Mouse (Mus musculus) heart, embryonic 11.5 days (tissue): ENCODE data around the gene Gm43552. TPM values are rescaled to one million over a fixed set of nuclear protein-coding genes. Genes with fewer than 3 reads are reported as not detected.

Experiments used
- ATAC-seq: fragments of 200-750 bp; cut with Nextera tagmentation; replicated peaks from 2 replicates; pipeline ENCODE4 v1.8.0; 2017; ENCODE audit warnings: moderate library complexity; ENCODE audit not compliant: insufficient number of reproducible peaks, low FRiP score, low TSS enrichment
- H3K27ac ChIP-seq: fragments of 300-500 bp; sonication (generic); 2 replicates; pipeline ENCODE4 v1.5.1; 2014; ENCODE audit warnings: mild to moderate bottlenecking, low read depth, low read length
- H3K27me3 ChIP-seq: fragments of 300-500 bp; sonication (generic); 2 replicates; pipeline ENCODE4 v1.6.1; 2014; ENCODE audit warnings: mild to moderate bottlenecking, low read length, mixed read lengths; ENCODE audit not compliant: control insufficient read depth, insufficient read depth
- H3K36me3 ChIP-seq: fragments of 300-500 bp; sonication (generic); 2 replicates; pipeline ENCODE4 v1.6.1; 2014; ENCODE audit warnings: mild to moderate bottlenecking, low read length, moderate library complexity, mixed read lengths; ENCODE audit not compliant: control insufficient read depth, insufficient read depth
- H3K4me1 ChIP-seq: fragments of 300-500 bp; sonication (generic); 2 replicates; pipeline ENCODE4 v1.6.1; 2014; ENCODE audit warnings: low read length; ENCODE audit not compliant: control insufficient read depth, insufficient read depth
- H3K4me2 ChIP-seq: fragments of 300-500 bp; sonication (generic); 2 replicates; pipeline ENCODE4 v1.6.1; 2014; ENCODE audit warnings: mild to moderate bottlenecking, moderate library complexity
- H3K4me3 ChIP-seq: fragments of 300-500 bp; sonication (generic); 2 replicates; pipeline ENCODE4 v1.5.1; 2014; ENCODE audit warnings: low read depth, low read length
- H3K9ac ChIP-seq: fragments of 300-500 bp; sonication (generic); 2 replicates; pipeline ENCODE4 v1.6.1; 2014; ENCODE audit warnings: mild to moderate bottlenecking, low read depth, low read length, moderate library complexity
- H3K9me3 ChIP-seq: fragments of 300-500 bp; sonication (generic); replicated peaks from 2 replicates; pipeline ENCODE4 v1.6.1; 2016; ENCODE audit warnings: low read length; ENCODE audit not compliant: control insufficient read depth
- WGBS: fragments of 180-500 bp; shearing (Covaris S2); extraction: QIAGEN DNeasy Blood & Tissue Kit; methylation state at CpG from one replicate; pipeline ENCODE4 v1.1.7; 2014; ENCODE audit not compliant: insufficient replicate concordance; 5-methylcytosine and 5-hydroxymethylcytosine counted together
- polyA plus RNA-seq: library from polyadenylated mRNA; unstranded; fragments of >200 nt; fragmentation: Nextera tagmentation; extraction: Ambion mirVana; gene quantifications from 2 replicates; pipeline ENCODE4 v1.2.1, GENCODE M21; 2014

The Gm43552 gene
- polyA plus RNA-seq, 1 experiment from 2014 or later = not detected

- Histone ChIP-seq H3K4me1 (0 out of 2 replicates have a peak, but pooled peaks cover 4% of the 10 kb centered on the region), H3K27ac (no peak overlapping the region), H3K4me2 (no peak overlapping the region), H3K9ac (no peak overlapping the region), H3K9me3 (no peaks in the 10 kb centered on the region), H3K27me3 (no peaks in the 10 kb centered on the region), H3K4me3 (no peak overlapping the region), H3K36me3 (peaks cover 13% of the 10 kb centered on the region)
- 79% methylated on average over 6 of the region's 6 CpGs for WGBS
- ATAC-seq = no peak
Observed at GRCm38 (mm10) chr5:65387008-65387867, 105.4 kb downstream of the Gm43552 start.

- Histone ChIP-seq H3K9ac (no peak overlapping the region), H3K27me3 (no peaks in the 10 kb centered on the region), H3K36me3 (peaks cover 13% of the 10 kb centered on the region), H3K9me3 (no peaks in the 10 kb centered on the region), H3K4me1 (0 out of 2 replicates have a peak, but pooled peaks cover 4% of the 10 kb centered on the region), H3K4me3 (no peak overlapping the region), H3K4me2 (no peak overlapping the region), H3K27ac (no peak overlapping the region)
- ATAC-seq = no peak
- 76% methylated on average over 2 of the region's 2 CpGs for WGBS
Observed at GRCm38 (mm10) chr5:65385704-65386103, 106.9 kb downstream of the Gm43552 start.

Other genes starting within 250 kb of the Gm43552 start
- 72.1 and 73.1 TPM in 2 replicates for gene Rfc1, start 157.2 kb downstream of the Gm43552 start, polyA plus RNA-seq
- gene Klb, start 144.5 kb downstream of the Gm43552 start, polyA plus RNA-seq = 0.07 and 0.29 TPM in 2 replicates
- gene Rpl9, start 101.4 kb downstream of the Gm43552 start, polyA plus RNA-seq = 708 and 716 TPM in 2 replicates
- gene Lias, start 101.3 kb downstream of the Gm43552 start, polyA plus RNA-seq = 55.2 and 56.2 TPM in 2 replicates
- gene Ugdh, start 56.9 kb downstream of the Gm43552 start, polyA plus RNA-seq = 91.0 and 94.9 TPM in 2 replicates
- gene Smim14, start 44.4 kb upstream of the Gm43552 start, polyA plus RNA-seq = 92.0 and 108 TPM in 2 replicates
- gene Ube2k, start 44.4 kb upstream of the Gm43552 start, polyA plus RNA-seq = 114 and 120 TPM in 2 replicates
- gene Pds5a, start 205.4 kb upstream of the Gm43552 start, polyA plus RNA-seq = 68.0 and 70.8 TPM in 2 replicates